Mouse (Mus musculus): ENCODE results near the gene Fnip2.
"Not testable (repeated sequence)": the region's sequence is repeated elsewhere in the genome, so short reads cannot be mapped to it uniquely, and the experiment has no call there.

DNA sequence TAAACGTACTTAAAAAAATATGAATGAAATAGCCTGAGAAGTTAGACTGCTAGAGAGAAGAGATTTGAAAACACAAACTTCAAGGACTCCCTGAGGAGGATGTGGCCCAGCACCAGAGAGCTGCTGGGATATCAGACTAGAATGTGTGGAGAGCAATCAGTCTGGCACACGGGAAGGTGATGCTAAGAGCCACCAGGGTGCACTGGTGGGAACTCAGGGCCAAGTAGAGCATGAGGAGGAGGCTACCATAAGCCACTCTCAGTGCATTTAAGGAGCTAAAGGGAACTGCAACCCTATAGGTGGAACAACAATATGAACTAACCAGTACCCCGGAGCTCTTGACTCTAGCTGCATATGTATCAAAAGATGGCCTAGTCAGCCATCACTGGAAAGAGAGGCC is 120.9 kb downstream of the Fnip2 start:
- not testable (repeated sequence) for TF ChIP-seq KAT2A (IDR thresholded peaks at IDR 0.05; ENCODE audit: insufficient replicate concordance, low read length); POLR2A (IDR thresholded peaks at IDR 0.05; ENCODE audit: low read depth, low read length); ZMIZ1 (IDR thresholded peaks at IDR 0.05; ENCODE audit: low read depth, low read length); MAX (IDR thresholded peaks at IDR 0.05; ENCODE audit: low read length); EP300 (IDR thresholded peaks at IDR 0.05; ENCODE audit: low read length); TBP (conservative IDR thresholded peaks at IDR 0.05; ENCODE audit: low read depth, low read length); RAD21 (IDR thresholded peaks at IDR 0.05; ENCODE audit: low read depth, low read length)

Data from CH12.LX (cell line).